Mouse (Mus musculus): ENCODE measurements around the gene Tbcd.

The Tbcd gene

GRCm38 (mm10) chr11:121564265-121564664, 112.5 kb downstream of the Tbcd start:
- DNase-seq (ENCODE audit: low spot score in 2 of 2): no peak

- DNase-seq (ENCODE audit: low spot score in 2 of 2): no peak
These were observed 130.1 kb downstream of the Tbcd start for GRCm38 (mm10) chr11:121581856-121582255.

DNA sequence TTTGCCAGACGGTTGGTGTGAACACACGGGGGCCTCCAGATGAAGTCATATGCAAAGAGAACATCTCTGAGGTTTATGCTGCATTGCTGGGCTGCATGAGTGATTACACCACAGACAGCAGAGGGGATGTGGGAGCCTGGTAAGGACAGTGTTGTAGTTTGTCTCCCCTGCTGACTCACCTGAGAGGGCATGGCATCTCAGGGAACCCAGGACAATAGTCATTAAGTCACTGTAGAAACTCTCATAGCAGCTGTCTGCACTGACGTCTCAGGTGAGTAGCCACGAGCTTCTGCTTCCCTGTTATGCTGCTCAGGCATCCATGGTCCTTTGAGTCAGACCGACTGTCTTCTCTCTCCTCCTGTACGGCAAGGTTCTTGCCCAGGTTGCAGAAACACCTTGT, 145.5 kb downstream of the Tbcd start:
- DNase-seq (ENCODE audit: low spot score in 2 of 2): no peak

GRCm38 (mm10) chr11:121601422-121601821, 149.7 kb downstream of the Tbcd start:
- no peak for DNase-seq (ENCODE audit: low spot score in 2 of 2)

GRCm38 (mm10) chr11:121605604-121606003, 153.9 kb downstream of the Tbcd start:
- no peak for DNase-seq (ENCODE audit: low spot score in 2 of 2)

DNA sequence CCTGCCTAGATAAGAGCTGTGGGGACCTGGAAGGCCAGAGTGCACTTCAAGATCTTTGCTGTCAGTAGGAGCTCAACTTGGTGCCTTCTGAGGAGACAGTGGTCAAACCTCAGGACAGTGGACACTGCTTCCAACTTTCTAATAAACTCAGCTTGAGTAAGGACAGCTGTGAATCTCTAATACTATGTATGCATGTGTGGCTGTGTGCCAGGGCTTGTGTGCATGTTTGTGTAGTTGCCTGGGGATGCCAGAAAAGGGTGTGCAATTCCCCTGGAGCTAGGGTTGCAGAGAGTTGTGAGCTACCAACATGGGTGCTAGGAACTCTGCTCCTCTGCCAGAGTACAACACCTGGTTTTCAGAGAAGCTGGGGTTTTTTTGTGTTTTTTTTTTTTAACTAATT, 159.2 kb downstream of the Tbcd start:
- no peak for DNase-seq (ENCODE audit: low spot score in 2 of 2)

DNA sequence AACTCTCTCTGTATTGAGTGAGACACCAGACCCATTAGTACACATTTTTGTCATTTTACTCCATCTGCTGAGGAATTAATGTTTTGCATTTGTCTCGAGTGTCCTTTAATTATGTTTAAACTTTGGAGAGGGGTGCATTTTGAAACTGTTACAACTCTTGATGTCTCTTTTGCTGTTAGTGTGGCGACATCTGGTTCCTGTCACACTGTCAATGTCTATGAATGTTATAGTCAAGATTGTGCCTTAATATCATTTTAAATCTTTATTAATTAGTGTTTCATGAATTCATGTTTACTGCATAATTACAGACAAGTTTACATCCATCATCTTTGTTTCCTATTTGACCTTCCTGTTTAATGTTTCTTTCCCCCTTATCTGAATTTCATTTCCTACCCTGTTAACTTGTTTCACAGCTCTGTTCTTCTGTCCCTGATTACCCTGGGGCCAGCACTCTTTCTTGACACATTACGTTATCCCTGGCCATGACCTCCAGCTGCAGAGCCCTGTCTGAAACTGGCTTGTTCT, 164.3 kb downstream of the Tbcd start:
- no peak for DNase-seq (ENCODE audit: low spot score in 2 of 2)

DNA sequence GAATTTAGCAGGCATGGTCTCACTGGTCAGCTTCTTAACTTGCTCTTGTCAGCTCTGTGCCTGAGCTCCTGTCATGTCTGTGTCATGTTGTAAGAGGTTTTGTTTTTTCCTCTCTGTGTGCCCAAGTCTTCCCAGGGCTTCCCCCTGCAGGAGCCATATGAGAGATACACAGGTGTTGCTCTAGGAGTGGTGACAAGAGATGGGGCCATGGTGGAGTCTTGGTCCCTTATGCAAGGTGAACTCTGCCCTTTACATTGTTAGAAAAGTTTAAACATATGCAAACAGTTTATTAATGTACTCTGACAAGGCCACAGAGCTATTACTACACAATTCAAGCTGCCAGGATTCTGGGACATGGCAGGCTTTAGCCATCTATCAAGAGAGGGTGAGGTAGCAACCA, 164.8 kb downstream of the Tbcd start:
- DNase-seq (ENCODE audit: low spot score in 2 of 2): no peak

- no peak for DNase-seq (ENCODE audit: low spot score in 2 of 2)
These were observed 165.6 kb downstream of the Tbcd start for GRCm38 (mm10) chr11:121617371-121617770.

- no peak for DNase-seq (ENCODE audit: low spot score in 2 of 2)
These were observed 173.3 kb downstream of the Tbcd start for GRCm38 (mm10) chr11:121625007-121625406.

- no peak for DNase-seq (ENCODE audit: low spot score in 2 of 2)
These were observed 175.8 kb downstream of the Tbcd start for GRCm38 (mm10) chr11:121627521-121627920.

DNA sequence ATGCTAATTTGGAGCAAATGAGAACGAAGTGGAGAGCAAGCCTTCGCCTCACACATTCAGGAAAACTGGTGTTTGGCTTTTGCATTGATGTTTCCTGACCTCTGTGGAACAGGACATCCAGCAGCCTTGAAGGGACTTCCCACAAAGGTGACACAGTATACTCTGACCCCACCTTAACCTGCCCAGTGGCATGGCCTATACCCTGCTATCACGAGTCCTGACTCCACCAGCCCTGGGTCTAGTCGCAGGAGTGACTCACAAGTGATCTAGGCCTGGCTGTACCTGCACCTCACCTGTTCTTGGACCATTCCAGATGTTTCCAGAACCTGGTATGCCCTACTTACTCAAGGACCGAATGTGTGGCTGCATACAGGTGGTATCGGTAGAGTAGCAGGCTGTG, 177.8 kb downstream of the Tbcd start:
- DNase-seq (ENCODE audit: low spot score in 2 of 2): no peak

- no peak for DNase-seq (ENCODE audit: low spot score in 2 of 2)
These were observed 178.7 kb downstream of the Tbcd start for GRCm38 (mm10) chr11:121630406-121630805.

GRCm38 (mm10) chr11:121631410-121631809, 179.7 kb downstream of the Tbcd start:
- DNase-seq (ENCODE audit: low spot score in 2 of 2): no peak

- no peak for DNase-seq (ENCODE audit: low spot score in 2 of 2)
These were observed 184.9 kb downstream of the Tbcd start for GRCm38 (mm10) chr11:121636646-121637045.

DNA sequence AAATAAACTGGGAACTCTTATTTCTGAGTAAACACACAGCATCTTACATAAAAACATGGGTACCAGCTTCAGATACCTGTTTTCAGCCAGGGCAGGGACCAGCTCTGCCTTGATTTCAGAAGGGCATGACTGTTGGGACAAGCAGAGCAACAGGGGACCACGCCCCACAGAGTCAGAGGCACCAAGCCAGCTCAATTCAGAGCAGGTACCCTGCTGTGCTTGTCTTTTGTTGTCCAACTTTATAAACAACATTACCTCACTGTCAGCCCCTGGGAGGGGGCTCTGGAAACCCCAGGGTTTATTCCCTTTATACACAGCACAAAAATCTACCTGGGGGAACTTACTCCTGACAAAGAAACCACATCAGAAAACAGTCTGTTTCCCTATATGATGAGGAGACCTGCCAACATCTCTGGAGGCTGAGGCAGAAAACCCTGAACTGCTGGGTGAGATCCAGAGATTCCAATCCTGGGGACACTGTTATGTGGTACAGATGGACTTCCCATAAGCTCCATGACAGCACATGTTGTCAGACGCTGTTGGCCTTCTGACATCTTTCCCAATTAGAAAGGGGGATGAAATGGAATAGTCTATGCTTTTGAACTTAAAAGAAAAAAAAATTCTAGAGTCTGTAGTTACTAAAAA, 189.9 kb downstream of the Tbcd start:
- DNase-seq (ENCODE audit: low spot score in 2 of 2): no peak

GRCm38 (mm10) chr11:121645394-121645793, 193.6 kb downstream of the Tbcd start:
- DNase-seq (ENCODE audit: low spot score in 2 of 2): no peak

- no peak for DNase-seq (ENCODE audit: low spot score in 2 of 2)
These were observed 195.6 kb downstream of the Tbcd start for GRCm38 (mm10) chr11:121647321-121647720.

DNA sequence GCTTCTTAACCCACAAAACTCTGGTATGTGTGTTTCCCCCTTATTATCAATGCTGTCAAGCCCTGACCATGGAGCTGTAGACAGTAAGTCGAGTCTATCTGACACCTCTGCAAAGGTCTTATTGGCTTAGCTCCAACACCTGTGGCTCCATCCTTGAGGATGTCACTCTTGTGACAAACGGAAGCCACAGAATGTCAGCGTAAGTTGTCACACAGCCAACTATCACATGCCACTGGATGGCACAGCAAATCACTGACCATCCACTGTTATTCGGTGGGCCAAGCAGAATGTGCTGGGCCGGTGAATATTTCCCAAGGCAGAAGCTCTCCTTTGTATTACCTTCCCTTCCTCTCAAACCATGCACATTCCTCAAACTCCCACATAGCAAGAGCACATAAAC, 196.4 kb downstream of the Tbcd start:
- no peak for DNase-seq (ENCODE audit: low spot score in 2 of 2)

- peak in 1 of 2 experiments; percentile 45 for DNase-seq (ENCODE audit: low spot score in 2 of 2)
These were observed 198.2 kb downstream of the Tbcd start for GRCm38 (mm10) chr11:121649900-121650299.

DNA sequence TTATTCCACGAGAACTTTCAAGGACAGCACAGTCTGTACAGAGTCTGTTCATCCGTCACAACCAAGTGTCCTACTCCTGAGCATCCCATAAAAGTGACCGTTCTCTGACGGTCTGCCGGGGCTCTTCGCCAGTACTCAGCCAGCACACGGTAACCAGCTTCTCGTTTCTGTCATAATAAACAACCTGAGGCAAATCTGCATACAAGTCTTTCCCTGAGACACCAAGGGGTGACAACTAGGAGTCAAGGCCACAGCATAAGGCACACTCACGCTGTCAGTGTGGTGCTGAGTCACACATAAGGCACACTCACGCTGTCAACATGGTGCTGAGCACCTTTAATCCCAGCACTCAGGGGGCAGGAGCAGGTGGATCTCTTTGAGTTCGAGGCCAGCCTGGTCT, 198.9 kb downstream of the Tbcd start:
- DNase-seq (ENCODE audit: low spot score in 2 of 2): no peak

- DNase-seq (ENCODE audit: low spot score in 2 of 2): no peak
These were observed 199.8 kb downstream of the Tbcd start for GRCm38 (mm10) chr11:121651556-121651955.

GRCm38 (mm10) chr11:121651983-121652382, 200.2 kb downstream of the Tbcd start:
- no peak for DNase-seq (ENCODE audit: low spot score in 2 of 2)

All from urinary bladder, postnatal 4 days (tissue).